28 mouse cellular contexts compared by ENCODE assay signal in the genomic region with DNA sequence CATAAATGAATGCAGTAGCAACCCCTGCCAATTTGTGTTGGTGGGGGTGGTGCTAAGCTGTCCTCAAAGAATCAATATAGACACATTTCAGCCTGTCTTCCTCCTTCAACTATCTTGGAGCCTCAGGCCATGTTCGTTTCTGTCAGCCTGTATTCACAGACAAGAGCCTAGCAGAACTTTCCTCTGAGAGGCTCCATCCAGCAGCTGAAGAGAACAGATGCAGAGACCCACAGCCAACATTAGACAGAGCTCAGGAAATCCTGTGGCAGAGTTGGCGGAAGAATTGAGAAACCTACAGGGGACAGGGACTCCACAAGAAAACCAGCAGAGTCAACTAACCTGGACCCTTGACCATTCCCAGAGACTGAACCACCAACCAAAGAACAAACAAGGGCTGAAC. TPM values are rescaled to one million over a fixed set of nuclear protein-coding genes. Genes with fewer than 3 reads are reported as not detected.
DNase-seq lines count a peak whose midpoint lies in the region; ATAC-seq lines count a peak whose summit lies in the region.
"Had no signal": no experiment of that assay in that cellular context is flagged by ENCODE, and none has a peak within 500 bp of the region (broad histone marks: within the 10 kb centered on the region; RNA-seq: fewer than 3 reads in every experiment).

No protein-coding gene starts in this region.

- no peak overlapping the region for H3K4me3 ChIP-seq in heart, embryonic 11.5 days (ENCODE audit: low read depth, low read length)
- H3K4me3 ChIP-seq: embryonic facial prominence, embryonic 13.5 days; erythroblast, embryonic 14.5 days; forebrain, embryonic 13.5 days; gastrocnemius, adult 2 months; heart, adult 2 months; heart, embryonic 12.5 days; heart, embryonic 15.5 days had no signal

- H3K4me2 ChIP-seq in heart, embryonic 11.5 days, result no peak overlapping the region
- H3K4me2 ChIP-seq: embryonic facial prominence, embryonic 13.5 days; forebrain, embryonic 13.5 days; heart, embryonic 12.5 days; heart, embryonic 15.5 days; hindbrain, embryonic 14.5 days had no signal

- no peaks in the 10 kb centered on the region for H3K9me3 ChIP-seq in heart, embryonic 11.5 days (replicated peaks; ENCODE audit: control insufficient read depth, low read length)
- H3K9me3 ChIP-seq: forebrain, embryonic 13.5 days; heart, embryonic 12.5 days; heart, embryonic 15.5 days had no signal

- DNase-seq in heart, adult 11 months, result peak; percentile 56
- no peak for DNase-seq in adrenal gland, adult (ENCODE audit: inconsistent age in 2 of 2, low spot score in 1 of 2)
- no peak for DNase-seq in layer of hippocampus, postnatal 36 days
- DNase-seq: adrenal gland, postnatal 10 days; adrenal gland, postnatal 36 days; cerebellum, adult 18-20 months; cerebellum, adult 9-10 months; cerebellum, postnatal 14 days; forebrain, postnatal 0 days; gastrocnemius, adult 2 months; gastrocnemius, postnatal 14 days; heart, adult 2 months; heart, postnatal 10 days; heart, postnatal 36 days had no signal

- 70% methylated on average over 2 of the region's 2 CpGs for WGBS in heart, embryonic 11.5 days (ENCODE audit: insufficient replicate concordance)

- no peak for ATAC-seq in heart, embryonic 11.5 days (replicated peaks; ENCODE audit: insufficient number of reproducible peaks, low FRiP score, low TSS enrichment)
- ATAC-seq in common myeloid progenitor, adult 5-6 weeks (replicated peaks; ENCODE audit: low read depth, poor library complexity, severe bottlenecking), result peak; percentile 67
- ATAC-seq in hematopoietic stem cell, adult 5-6 weeks (replicated peaks in 1 of 2; ENCODE audit: insufficient read depth in 1 of 2, low FRiP score in 2 of 2, low TSS enrichment in 1 of 2, low read depth in 1 of 2, poor library complexity in 2 of 2, severe bottlenecking in 2 of 2), result peak; percentile 26 to 42; a peak in 3 of 4 replicates
- ATAC-seq in megakaryocyte progenitor cell, adult 5-6 weeks (replicated peaks; ENCODE audit: poor library complexity), result peak; percentile 59
- ATAC-seq: CD4-positive, CD25-positive, alpha-beta regulatory T cell, adult 4 months; forebrain, embryonic 13.5 days; forebrain, postnatal 0 days; intestine, postnatal 0 days had no signal

- peaks cover 4% of the 10 kb centered on the region; the same call in 1 of the 2 replicates for H3K4me1 ChIP-seq in heart, embryonic 11.5 days (ENCODE audit: control insufficient read depth, insufficient read depth, low read length)

- no peaks in the 10 kb centered on the region for H3K36me3 ChIP-seq in heart, embryonic 11.5 days (ENCODE audit: control insufficient read depth, insufficient read depth, low read length)
- H3K36me3 ChIP-seq: embryonic facial prominence, embryonic 13.5 days; heart, embryonic 12.5 days; heart, embryonic 15.5 days had no signal

- no peak overlapping the region for H3K27ac ChIP-seq in heart, embryonic 11.5 days (ENCODE audit: low read depth, low read length)
- H3K27ac ChIP-seq: embryonic facial prominence, embryonic 13.5 days; forebrain, embryonic 13.5 days; gastrocnemius, adult 2 months; heart, adult 2 months; heart, embryonic 15.5 days; hindbrain, embryonic 14.5 days had no signal

- no peaks in the 10 kb centered on the region for H3K27me3 ChIP-seq in heart, embryonic 11.5 days (ENCODE audit: control insufficient read depth, insufficient read depth, low read length)
- H3K27me3 ChIP-seq: embryonic facial prominence, embryonic 13.5 days; heart, embryonic 12.5 days; heart, embryonic 15.5 days had no signal

- H3K9ac ChIP-seq in heart, embryonic 11.5 days (ENCODE audit: low read depth, low read length), result no peak overlapping the region
- H3K9ac ChIP-seq: embryonic facial prominence, embryonic 13.5 days; forebrain, embryonic 13.5 days; forebrain, postnatal 0 days; heart, embryonic 12.5 days; heart, embryonic 15.5 days; hindbrain, embryonic 14.5 days had no signal

RNA-seq across cellular contexts. Expression of a gene that starts 3.3 kb away (rescaled TPM):
- 11.4 and 12.1 TPM in 2 replicates for polyA plus RNA-seq in heart, embryonic 11.5 days (2014; fragmentation: Nextera tagmentation; extraction: Ambion mirVana)
- 0.92 TPM in 1 of 2 replicates, not detected in the other for total RNA-seq in common myeloid progenitor, adult 5-6 weeks (2017)
- total RNA-seq in hematopoietic stem cell, adult 5-6 weeks (2017), result 0.06 TPM in 1 of 2 replicates, not detected in the other
- total RNA-seq in megakaryocyte progenitor cell, adult 5-6 weeks (2015), result not detected in 2 replicates
- not detected in 2 replicates for total RNA-seq in megakaryocyte progenitor cell, adult 5-6 weeks (2017)
- 1 to 10 TPM; 2.7 to 3.1 TPM for total RNA-seq in layer of hippocampus, postnatal 36 days (2021)
- total RNA-seq: MEL had no signal
- polyA plus RNA-seq: C2C12; CD4-positive, CD25-positive, alpha-beta regulatory T cell, adult 4 months; erythroblast, embryonic 14.5 days had no signal
